Mouse (Mus musculus) c-Kit-negative CD71-positive TER-119-positive erythroid progenitor cells, embryonic 14.5 days (primary cell): ENCODE results near the gene Acvrl1.
A peak's percentile ranks its signal among the peaks of the same experiment; 100 is the strongest.

Source experiments
- DNase-seq: peaks from one replicate; pipeline ENCODE4 v3.0.0-alpha.2; 2013; ENCODE audit warnings: low read depth, low spot score

Gene Acvrl1

DNA sequence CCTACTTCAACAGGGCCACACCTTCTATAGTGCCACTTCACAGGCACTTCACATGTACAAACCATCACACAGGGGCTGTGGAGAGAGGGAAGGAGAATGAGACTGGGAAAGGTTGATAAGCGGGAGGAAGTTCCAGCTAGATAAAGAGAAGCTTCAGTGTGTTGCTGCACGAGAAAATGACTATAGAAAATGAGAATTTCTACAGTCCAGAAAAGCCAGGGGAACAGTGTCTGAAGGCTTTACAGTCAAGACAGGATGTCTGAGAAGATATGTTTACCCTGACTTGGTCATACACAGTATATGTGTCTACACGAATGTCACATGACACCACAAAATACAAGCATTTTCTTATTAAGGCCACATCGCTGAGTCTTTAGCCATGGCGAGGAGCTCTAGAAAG is 41.6 kb downstream of the Acvrl1 start:
- DNase-seq, result no peak

DNA sequence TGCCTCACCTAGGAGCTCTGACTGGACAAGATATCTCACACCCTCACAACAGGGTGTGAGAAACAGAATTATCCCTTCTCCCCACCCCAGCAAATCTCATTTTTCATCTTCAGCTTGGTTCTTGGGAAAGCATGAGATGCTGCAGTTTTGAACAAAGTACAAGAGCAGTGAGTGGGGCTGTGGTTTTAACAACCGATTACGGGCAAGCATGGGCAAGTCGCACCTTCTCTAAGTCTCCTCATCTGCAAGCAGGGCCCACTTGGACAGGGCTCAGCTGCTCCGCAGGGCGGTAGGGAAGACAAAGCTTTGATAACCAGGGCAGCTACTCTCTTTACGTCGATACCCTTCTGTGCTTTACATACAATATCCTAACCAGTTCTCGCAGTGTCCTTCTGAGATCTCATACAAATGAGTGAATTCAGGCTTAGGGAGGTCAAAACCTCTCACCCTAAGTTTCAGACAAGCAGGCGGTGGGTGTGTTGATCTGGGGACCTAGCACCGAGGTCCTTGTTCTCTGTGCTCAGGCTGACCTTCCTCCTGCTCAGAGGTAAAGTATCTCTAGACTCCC is 42.2 kb downstream of the Acvrl1 start:
- no peak for DNase-seq

DNA sequence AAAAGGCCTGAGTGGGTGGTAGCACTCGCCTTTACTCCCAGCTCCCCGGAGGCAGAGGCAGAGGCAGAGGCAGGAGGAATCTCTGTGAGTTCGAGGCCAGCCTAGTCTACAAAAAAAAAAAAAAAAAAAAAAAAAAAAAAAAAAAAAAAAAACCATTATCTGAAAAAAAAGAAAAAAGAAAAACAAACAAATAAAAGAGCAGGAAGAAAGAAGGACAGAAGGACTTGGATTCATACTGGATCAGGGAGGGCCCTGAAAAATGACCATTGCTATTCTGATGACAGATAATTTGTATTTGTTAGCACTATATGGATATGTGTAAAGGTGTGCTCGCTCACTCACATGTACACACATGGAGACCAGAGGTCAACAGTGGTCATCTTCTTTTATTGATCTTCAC is 43.0 kb downstream of the Acvrl1 start:
- no peak for DNase-seq

DNA sequence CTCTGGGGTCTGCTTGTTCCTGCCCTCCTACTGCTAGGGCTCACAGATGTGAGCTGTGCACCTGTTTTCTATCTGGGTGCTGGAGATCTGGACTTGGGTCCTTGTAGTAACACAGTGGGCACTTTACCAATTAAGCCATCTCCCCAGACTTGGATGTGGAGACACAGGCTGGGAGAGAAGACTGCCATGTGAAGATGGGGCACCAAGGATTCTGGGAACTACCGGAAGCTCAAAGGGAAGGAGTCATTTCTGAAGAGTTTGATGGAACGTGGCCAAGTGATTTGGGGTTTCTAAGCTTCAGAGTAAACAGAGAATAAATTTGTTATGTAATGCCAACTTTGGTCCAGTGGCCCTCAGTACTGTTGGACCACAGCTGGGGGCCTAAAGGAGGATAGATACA is 43.7 kb downstream of the Acvrl1 start:
- DNase-seq, result no peak

DNA sequence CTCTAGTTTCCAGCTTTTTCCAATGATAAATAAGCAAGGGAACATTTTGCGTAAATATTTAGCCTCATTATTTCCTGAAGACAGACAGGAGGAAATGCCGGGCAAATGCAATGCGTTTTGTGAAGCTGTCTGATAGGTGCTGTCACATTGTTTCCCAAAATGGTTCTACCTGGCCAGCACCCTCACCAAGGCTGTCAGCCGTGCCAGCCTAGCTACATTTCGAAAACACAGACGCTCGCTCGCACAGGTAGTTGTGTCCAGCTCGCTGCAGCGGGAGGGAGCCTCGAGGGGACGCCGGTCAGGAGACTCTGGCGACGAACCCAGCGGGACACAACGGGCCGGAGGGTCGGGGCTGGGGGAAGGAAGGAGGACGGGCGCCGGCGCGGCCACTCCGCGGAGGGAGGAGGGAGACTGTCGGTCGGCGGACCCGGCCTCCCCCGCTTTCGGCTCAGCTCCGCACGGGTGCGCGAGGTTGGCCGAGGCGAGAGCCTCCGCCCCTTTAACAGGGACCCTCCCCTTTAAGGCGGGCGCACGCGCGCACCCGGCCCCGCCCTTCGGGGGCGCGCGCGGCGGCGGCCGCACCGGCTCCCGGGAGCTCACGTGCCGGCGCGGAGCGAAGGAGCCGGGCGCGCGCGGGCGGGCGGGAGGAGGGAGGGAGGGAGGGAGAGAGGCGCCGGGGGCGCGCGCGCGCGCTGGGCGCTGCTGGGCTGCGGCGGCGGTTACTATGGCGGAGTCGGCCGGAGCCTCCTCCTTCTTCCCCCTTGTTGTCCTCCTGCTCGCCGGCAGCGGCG is 45.3 kb downstream of the Acvrl1 start, which contains the start of gene Acvr1b:
TSS of gene Acvr1b (plus strand) at position 647 of the 791 bp plus-strand sequence.
- peak; percentile 25 for DNase-seq

DNA sequence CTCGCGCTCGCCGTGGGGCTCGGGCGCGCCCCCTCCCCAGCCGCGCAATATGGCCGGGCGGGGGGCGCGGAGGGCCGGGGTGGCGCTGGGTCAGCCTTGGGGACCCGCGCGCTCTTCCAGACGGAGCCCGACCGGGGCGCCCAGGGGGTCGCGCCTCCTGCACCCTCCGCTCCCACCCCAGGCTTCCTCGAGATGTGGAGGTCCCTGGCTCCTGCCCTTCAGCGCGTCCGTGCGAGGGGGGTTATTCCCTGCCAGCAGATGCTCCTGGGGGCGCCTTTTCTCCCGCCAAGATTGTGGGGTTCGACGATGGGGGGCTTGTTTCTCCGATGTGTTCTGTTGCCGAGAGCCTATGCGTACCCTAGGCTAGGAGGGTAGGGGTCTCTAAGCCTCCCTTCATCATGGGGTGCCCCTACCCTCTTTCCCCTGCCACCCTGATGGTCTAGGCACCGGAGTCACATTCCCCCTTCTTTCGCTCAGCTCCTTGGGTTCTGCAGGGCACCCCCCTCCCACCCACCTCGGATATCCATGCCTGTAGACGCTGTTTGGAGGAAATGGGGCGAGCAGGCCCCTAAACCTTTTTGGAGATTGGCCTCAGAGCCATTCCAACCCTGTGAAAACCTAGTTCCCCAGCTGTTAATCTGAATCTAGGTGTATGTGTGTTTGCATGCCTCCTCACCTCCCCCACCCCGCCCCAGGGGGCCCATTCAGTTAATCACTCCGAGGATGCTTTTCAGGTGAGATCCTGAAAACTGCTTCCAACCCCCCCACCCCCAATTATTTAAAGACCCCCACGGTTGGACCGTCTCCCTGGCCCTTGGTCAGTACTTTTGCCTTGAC is 46.2 kb downstream of the Acvrl1 start:
- no peak for DNase-seq

DNA sequence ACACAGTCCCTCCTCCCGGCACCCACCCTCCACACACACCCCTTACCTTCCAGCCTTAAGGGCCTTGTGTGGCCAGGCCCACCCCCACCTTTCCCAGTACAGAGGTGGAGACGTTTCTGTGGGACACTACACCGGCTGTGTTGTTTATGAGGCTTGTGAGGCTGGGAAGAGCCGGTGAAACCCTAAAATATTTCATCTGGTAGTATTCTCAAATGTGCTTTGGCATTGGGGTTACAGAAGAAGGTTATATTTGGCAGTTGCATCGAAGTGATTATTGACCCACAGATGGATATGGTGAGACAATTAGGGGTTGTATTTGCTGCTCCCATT is 46.8 kb downstream of the Acvrl1 start:
- DNase-seq, result no peak

DNA sequence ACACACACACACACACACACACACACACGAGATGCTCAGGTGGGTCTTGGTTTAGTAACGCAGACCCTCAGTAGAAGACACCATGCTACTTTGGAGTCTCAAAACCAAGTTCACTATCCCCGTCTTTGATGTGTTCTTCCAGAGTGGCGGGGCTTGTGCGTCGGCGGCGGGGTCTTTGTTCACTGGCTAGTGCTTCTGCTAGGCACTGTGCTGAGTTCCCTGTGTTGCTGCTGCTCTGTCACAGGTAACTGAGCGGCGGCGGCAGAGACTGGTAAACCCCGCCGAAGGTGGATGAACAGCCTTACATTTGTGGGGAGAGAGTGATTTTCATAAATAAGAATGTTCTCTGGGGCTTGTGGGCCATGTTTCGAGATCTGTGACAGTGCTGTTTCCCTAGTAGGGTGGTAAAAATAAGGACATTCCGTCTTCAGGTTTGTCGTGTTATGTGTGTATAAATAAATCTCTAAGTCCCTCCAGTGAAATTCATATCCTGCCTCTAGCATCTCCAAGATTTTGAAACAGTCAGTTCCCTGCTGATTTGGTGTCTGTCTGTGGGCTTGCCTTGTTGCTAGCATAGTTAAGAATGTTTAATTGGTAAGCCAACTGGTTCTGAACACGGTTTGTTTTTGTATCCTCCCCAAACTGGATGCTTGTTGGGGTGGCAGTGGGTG is 47.4 kb downstream of the Acvrl1 start:
- DNase-seq, result no peak

DNA sequence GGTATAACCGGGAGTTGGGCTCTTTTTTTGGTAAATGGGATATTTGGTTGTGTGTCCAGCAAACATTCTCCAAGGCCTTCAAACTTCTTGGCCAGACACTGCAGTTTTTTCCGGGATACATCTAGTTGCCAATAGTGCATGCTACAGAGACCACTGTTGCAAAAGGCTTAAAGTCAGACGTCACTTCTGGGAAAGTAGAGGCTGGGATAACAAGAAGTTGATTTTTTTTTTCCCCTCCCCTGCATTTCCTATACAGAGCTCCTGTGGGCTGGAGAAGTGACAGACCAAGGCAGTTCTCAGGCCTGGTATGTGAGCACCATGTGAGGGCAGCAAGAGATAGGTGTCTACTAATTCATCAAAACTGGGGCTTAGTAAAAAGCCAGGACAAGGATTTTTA is 48.0 kb downstream of the Acvrl1 start:
- no peak for DNase-seq

DNA sequence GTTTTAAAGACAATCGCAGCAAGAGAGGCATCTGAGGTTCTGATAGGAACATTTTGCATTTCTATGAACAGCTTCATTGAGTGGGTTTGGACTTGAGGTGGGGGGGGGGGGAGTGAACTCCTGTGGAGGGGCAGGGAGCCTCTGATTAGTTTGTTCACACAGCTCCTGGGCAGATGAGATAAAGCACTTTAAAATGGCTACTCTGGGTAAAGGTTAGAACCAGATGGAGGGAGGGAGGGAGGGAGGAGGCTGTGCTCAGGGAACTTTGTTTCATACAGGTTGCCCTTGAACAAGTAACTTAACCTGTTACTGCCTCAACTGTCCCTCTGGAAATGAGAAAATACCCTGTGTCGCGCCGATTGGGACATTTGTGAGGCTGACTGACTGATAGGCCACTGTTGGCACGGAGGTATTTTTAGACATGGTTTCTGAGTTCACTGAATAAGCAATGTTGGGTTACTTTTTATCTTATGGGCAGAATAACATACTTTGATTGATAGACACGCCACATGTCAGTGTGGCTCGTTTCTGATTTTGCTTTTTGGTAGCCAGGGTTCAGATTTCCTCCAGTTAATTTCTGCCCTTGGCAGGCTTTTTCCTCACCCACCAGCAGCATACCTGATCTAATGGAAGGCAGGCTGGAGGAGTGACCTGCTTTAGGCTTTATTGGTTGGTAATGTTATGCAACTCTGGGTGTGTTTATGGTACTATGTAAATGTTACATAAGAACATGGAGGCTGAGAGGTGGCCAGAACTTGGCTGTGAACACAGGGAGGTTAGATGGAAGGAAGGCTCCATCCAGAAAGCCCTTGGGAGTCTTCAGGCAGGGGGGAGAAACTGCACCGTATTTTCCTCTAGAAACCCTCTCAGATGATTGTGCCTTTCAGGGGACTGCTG is 48.7 kb downstream of the Acvrl1 start:
- DNase-seq, result no peak

DNA sequence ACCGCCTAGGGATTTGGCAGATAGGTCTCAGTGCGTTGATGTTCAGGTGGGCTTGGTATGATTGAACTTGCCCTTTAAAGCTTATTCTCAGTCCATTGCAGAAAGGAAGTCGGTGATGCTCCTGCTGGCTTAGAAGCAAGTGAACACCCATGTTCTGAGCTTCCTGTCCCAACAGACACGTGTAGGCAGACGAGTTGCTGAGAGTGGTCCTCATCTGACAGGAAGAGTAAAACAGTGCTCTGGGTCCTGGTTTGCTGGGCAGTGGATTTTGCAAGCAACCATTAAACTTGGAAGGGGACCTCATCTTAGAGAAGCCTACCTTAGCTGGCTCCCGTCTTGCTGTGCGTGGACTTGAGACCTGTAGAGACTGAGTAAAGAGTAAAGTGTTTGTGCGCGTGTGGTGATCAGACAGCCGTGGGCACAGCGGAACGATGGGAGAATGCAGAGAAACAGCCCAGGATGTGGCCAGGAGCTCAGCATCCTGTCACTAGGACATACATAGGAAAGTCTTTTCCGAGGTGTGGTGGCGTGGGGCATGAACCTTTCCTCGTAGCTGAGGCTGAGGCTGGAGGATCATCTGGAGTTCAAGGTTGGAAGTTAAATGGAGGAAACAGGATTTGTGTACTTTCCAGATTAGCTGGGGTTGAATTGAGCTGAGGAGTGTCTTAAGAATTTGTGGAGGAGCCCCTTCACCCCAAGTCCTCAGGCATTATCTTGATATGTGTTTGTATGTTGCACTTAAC is 52.2 kb downstream of the Acvrl1 start:
- no peak for DNase-seq

DNA sequence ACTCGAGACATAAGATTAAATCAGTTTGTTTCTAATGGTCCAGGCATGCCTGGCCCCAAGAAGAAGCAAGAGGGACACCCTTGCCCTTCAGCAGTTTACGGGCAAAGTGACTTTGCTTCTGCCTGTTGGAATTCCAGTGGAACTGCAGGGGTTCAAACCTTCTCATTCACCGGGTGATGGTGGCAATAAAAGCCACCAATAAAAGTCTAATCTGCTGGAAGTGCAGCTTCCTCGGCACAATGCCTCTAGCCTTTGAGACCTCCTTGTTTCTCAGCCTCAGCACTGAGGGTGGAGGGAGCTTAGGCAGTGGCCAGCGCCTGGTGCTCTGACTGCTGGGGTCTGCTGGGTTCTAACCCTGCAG is 52.8 kb downstream of the Acvrl1 start:
- no peak for DNase-seq

DNA sequence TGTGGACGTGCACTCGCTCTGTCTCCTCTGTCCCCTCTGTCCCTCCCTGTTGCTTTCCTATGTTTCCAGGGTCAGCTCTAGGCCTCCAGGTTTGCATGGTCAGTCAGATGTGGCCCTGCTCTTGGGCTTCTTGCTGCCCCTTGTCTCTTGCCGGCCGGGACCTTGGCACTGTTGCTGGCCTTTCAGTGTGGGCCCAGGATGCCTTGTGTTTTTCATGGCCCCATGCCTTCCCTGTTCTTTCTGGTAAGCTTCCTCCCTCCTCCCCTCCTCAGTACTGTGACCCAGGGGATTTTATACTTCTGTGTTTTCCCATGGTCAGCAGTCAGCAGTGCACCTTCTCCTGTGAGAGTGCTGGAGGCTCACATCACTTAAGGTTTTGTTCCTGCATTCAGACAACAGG is 53.2 kb downstream of the Acvrl1 start:
- no peak for DNase-seq

DNA sequence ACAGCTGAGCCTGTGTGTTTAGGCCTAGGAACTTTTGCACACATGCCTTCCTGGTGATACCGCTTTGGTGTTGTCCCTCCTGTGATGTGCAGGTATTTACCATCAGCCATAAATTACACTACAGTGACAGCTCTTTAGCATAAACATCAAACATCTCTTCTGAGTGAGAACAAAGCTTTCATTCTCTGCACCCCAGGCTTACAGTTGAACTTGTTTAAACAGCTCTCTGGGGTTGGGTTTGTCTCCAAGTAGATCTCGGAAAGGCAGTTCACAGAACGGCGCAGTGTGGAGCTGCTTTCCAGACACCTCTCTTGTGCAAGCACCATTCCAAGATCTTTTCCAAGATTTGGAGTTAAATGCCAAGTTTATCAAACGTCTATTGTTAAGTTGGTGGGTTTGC is 54.4 kb downstream of the Acvrl1 start:
- no peak for DNase-seq

DNA sequence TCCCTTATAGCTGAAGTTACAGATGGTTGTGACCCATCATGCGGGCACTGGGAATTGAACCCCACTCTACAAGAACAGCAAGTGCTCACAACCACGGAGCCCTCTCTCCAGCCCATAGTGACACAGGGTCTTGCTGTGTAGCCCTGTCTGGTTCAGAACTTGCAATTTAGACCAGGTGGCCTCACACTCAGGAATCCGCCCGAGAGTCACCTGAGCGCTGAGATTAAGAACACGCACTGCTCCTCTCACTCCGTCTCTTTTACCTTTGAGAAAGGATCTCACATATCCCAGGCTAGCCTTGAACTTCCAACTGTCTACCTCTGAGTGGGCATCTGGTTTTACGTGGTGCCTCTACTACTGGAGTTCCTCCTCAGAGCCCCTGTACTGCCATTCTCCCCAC is 56.0 kb downstream of the Acvrl1 start:
- DNase-seq, result no peak

DNA sequence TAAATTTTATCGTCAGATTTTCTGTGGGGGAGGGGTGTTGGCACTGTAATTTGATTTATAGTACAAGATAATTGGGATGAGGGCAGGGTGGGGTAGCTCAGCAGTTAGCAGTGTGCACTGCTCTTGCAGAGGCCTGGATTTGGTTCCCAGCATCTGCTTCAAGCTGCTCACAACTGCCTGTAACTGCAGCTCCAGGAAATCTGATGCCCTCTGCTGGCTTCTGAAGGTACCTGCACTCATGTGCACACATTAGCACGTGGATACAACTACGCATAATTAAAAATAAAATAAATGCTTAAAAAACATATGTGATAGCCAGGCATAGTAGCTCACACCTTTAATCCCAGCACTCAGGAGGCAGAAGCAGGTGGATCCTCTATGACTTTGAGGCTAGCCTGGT is 57.2 kb downstream of the Acvrl1 start:
- DNase-seq, result no peak

DNA sequence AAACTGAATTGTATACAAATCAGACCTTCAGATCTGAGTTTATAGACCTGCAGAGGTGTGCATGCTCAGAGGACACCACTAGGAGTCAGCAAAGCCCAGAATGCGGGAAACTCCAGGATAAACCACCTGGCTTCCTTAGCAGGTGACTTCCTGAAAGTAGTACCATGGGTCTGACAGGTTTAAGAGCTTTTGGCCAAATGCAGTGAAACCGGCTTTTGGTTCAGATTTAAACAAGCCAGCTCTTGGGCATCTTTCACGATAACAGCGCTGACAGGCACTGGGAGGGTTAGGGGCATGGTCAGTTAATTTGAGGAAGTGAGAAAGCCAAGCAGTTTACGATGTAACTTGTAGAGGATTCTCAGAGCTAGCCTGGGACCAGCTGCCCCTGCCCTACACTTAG is 59.6 kb downstream of the Acvrl1 start:
- no peak for DNase-seq

DNA sequence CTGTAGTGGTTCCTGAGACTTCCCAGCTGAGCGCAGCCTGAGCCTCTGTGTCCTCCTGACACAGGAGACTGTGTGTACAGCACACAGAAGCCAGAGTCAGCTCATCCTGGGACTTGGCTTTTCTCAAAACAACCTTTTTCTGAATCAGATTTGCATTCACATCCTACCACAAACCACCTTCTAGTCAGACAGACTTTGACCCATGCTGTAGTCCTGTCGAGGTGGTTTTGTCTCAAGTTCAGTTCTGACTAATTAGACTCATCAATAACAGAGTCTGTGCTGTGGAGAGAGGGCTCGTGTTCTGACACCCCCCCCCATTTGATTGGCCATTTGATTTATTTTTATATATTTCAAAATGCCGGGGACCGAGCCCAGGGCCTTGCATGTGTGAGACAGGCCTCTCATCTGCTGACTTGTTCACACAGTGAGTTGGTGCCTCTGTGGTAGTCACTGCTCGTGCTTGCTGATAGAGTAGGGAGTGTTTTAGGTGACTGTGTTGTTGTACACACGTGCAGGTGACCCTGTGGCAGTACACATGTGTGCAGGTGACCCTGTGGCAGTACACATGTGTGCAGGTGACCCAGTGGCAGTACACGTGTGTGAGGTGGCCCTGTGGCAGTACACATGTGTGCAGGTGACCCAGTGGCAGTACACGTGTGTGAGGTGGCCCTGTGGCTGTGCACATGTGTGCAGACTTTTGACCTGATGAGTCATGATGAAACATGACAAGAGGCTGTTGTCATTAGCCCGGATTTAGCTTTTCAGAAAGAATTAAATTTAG is 61.8 kb downstream of the Acvrl1 start:
- no peak for DNase-seq

DNA sequence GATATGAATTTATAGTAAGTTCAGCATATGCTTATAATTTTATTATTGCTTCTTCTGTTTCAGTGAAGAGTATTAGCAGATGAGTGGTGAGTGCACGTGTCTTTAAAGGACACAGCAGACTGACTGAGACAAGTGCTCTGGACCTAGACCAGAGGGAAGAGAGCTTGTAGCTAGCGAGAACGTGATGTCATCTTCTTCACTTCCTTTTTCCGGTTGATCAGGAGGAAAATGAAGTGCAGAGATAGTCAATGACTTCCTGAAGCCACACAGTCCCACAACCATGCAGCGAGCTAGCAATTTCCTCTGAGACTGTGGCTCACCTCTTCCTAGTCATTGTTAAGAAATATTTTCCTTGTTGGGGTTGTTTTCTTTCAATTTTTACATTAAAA is 62.4 kb downstream of the Acvrl1 start:
- no peak for DNase-seq
